Mouse (Mus musculus) c-Kit-positive CD71-positive TER-119-negative erythroid progenitor cells, embryonic 14.5 days (primary cell): Measurements from ENCODE around the gene Adm2.

Source experiments
- DNase-seq: peaks from one replicate; pipeline ENCODE4 v3.0.0-alpha.2; 2013; ENCODE audit warnings: low read depth

Adm2 gene

GRCm38 (mm10) chr15:89322670-89323522 lies at the start of gene Adm2:
Adm2 (plus strand) TSS chr15:89322720.
- DNase-seq = no peak

- DNase-seq = no peak
Measured at GRCm38 (mm10) chr15:89275497-89275896, 47.0 kb upstream of the Adm2 start.

GRCm38 (mm10) chr15:89277366-89277765 lies 45.2 kb upstream of the Adm2 start:
- DNase-seq = no peak

- no peak for DNase-seq
Measured at GRCm38 (mm10) chr15:89282546-89282945, 40.0 kb upstream of the Adm2 start.

GRCm38 (mm10) chr15:89284094-89284493 lies 38.4 kb upstream of the Adm2 start:
- DNase-seq = no peak

- peak; percentile 66 for DNase-seq
Measured at GRCm38 (mm10) chr15:89285004-89285403, 37.5 kb upstream of the Adm2 start.

GRCm38 (mm10) chr15:89285478-89285877 lies 37.0 kb upstream of the Adm2 start:
- DNase-seq = peak; percentile 67

- no peak for DNase-seq
Measured at GRCm38 (mm10) chr15:89286114-89286513, 36.4 kb upstream of the Adm2 start.

GRCm38 (mm10) chr15:89286582-89286981 lies 35.9 kb upstream of the Adm2 start:
- no peak for DNase-seq

- no peak for DNase-seq
Measured at GRCm38 (mm10) chr15:89288227-89288767, 34.2 kb upstream of the Adm2 start.

- no peak for DNase-seq
Measured at GRCm38 (mm10) chr15:89289455-89289854, 33.1 kb upstream of the Adm2 start.

GRCm38 (mm10) chr15:89291521-89291920 lies 31.0 kb upstream of the Adm2 start:
- DNase-seq = peak; percentile 64

- DNase-seq = no peak
Measured at GRCm38 (mm10) chr15:89292795-89293194, 29.7 kb upstream of the Adm2 start.

- DNase-seq = no peak
Measured at GRCm38 (mm10) chr15:89293778-89294177, 28.7 kb upstream of the Adm2 start.

- no peak for DNase-seq
Measured at GRCm38 (mm10) chr15:89295580-89296165, 26.8 kb upstream of the Adm2 start.

GRCm38 (mm10) chr15:89296465-89296864 lies 26.1 kb upstream of the Adm2 start:
- no peak for DNase-seq

- DNase-seq = no peak
Measured at GRCm38 (mm10) chr15:89297695-89298094, 24.8 kb upstream of the Adm2 start.

- no peak for DNase-seq
Measured at GRCm38 (mm10) chr15:89300180-89300579, 22.3 kb upstream of the Adm2 start.

- DNase-seq = no peak
Measured at GRCm38 (mm10) chr15:89300600-89300999, 21.9 kb upstream of the Adm2 start.

- no peak for DNase-seq
Measured at GRCm38 (mm10) chr15:89305966-89306365, 16.6 kb upstream of the Adm2 start.

- no peak for DNase-seq
Measured at GRCm38 (mm10) chr15:89307461-89307860, 15.1 kb upstream of the Adm2 start.

- no peak for DNase-seq
Measured at GRCm38 (mm10) chr15:89308406-89309139, 13.9 kb upstream of the Adm2 start.
